Mouse (Mus musculus) ES-Bruce4 (cell line): Measurements from ENCODE around the gene Tor1b. TPM values are rescaled to one million over a fixed set of nuclear protein-coding genes. Genes with fewer than 3 reads are reported as not detected.

Source experiments
- H3K27ac ChIP-seq: 2 replicates; pipeline ENCODE4 v1.5.1; 2012; ENCODE audit warnings: low read length, inconsistent platforms; ENCODE audit not compliant: insufficient read depth
- H3K27me3 ChIP-seq: 2 replicates; pipeline ENCODE4 v1.6.1; 2012; ENCODE audit warnings: mild to moderate bottlenecking, low read length, inconsistent platforms; ENCODE audit not compliant: control insufficient read depth, poor library complexity, insufficient read depth, severe bottlenecking
- H3K36me3 ChIP-seq: 2 replicates; pipeline ENCODE4 v1.6.1; 2012; ENCODE audit warnings: inconsistent platforms, mild to moderate bottlenecking, low read length, moderate library complexity; ENCODE audit not compliant: control insufficient read depth, poor library complexity, insufficient read depth, severe bottlenecking
- H3K4me1 ChIP-seq: one replicate; pipeline ENCODE4 v1.8.1; 2011; ENCODE audit warnings: low read length; ENCODE audit not compliant: control insufficient read depth, insufficient read depth
- H3K4me3 ChIP-seq: 2 replicates; pipeline ENCODE4 v1.5.1; 2011; ENCODE audit warnings: low read depth, mild to moderate bottlenecking, low read length
- H3K9ac ChIP-seq: 2 replicates; pipeline ENCODE4 v1.6.1; 2012; ENCODE audit warnings: low read depth, mild to moderate bottlenecking, inconsistent platforms; ENCODE audit not compliant: poor library complexity, severe bottlenecking
- H3K9me3 ChIP-seq: replicated peaks from 2 replicates; pipeline ENCODE4 v1.6.1; 2012; ENCODE audit warnings: mild to moderate bottlenecking, low read length, inconsistent platforms; ENCODE audit not compliant: control insufficient read depth, poor library complexity, insufficient read depth, severe bottlenecking
- CTCF ChIP-seq: IDR thresholded peaks from one replicate; pipeline ENCODE4 v1.8.1; 2011; ENCODE audit warnings: low read depth, low read length
- EP300 ChIP-seq: IDR thresholded peaks from 2 replicates; pipeline ENCODE4 v1.6.1; 2011; ENCODE audit warnings: low read depth, low read length; ENCODE audit not compliant: insufficient read depth
- POLR2A ChIP-seq: IDR thresholded peaks from one replicate; pipeline ENCODE4 v1.8.1; 2011; ENCODE audit warnings: low read length; ENCODE audit not compliant: insufficient read depth
- polyA plus RNA-seq: library from polyadenylated mRNA; stranded (reverse); fragments of >200 nt; gene quantifications from 2 replicates; pipeline ENCODE4 v1.2.4, GENCODE M21; 2011; ENCODE audit warnings: low read depth; ENCODE audit not compliant: missing spikeins, insufficient read depth, insufficient read length

Gene Tor1b
- polyA plus RNA-seq, 1 experiment: 22.3 TPM

DNA sequence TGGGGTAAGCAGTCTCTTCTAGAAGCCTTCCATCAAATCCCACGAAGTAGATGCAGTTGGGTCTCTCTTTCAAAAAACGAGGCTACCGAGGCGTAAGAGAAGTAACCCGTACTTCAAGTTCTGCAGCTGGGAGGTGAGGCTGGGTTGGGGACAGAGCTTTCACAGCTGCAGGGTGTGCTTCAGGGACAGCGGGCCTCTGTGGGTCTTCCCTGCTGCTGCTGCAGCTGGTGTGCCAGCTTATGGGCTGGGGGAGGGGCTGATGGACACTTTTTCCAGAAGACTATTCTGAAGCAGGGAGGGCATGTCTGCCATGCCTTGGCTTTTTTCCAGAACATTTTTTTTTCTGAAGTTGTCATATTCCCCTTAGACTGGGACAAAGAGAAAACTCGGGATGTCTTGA is 30.3 kb downstream of the Tor1b start:
- Histone ChIP-seq H3K27me3 (no peaks in the 10 kb centered on the region), H3K9ac (peak overlapping the region; percentile 20; the same call in 1 of the 2 replicates), H3K4me1 (no peaks in the 10 kb centered on the region), H3K4me3 (no peak overlapping the region), H3K9me3 (no peaks in the 10 kb centered on the region), H3K36me3 (no peaks in the 10 kb centered on the region), H3K27ac (no peak overlapping the region)
- TF ChIP-seq EP300: no peak
- no peak for TF ChIP-seq CTCF
- TF ChIP-seq POLR2A: no peak

- H3K36me3 ChIP-seq: no peaks in the 10 kb centered on the region
- no peak overlapping the region for H3K4me3 ChIP-seq
- no peaks in the 10 kb centered on the region for H3K27me3 ChIP-seq
- no peak overlapping the region for H3K9ac ChIP-seq
- TF ChIP-seq EP300 (no peak), POLR2A (peak; percentile 20)
- no peaks in the 10 kb centered on the region for H3K9me3 ChIP-seq
- H3K4me1 ChIP-seq: no peaks in the 10 kb centered on the region
- peak overlapping the region; percentile 27; the same call in 1 of the 2 replicates for H3K27ac ChIP-seq
Observed at GRCm38 (mm10) chr2:30985111-30986020, 32.6 kb downstream of the Tor1b start.

DNA sequence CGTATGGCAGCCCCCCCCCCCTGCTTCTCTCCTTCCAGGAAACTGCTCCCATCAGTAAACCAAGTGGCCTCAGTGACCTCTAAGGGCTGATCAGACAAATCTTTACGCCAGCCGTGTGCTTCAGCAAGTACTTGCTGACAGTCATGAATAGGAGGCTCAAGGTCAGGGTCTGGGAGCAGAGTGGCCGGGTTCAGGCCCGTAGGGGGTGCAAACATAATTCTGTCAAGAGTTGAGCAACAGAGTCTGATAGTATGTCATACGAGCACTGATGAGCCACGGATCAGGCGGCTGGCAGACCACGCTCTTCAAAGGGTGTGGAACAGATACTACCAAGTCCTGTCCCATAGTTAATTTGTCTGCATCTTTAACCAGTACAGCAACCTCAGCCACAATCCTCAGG is 37.5 kb downstream of the Tor1b start:
- H3K27me3 ChIP-seq: no peaks in the 10 kb centered on the region
- H3K36me3 ChIP-seq: no peaks in the 10 kb centered on the region
- no peaks in the 10 kb centered on the region for H3K4me1 ChIP-seq
- no peak overlapping the region for H3K4me3 ChIP-seq
- no peak overlapping the region for H3K27ac ChIP-seq
- H3K9ac ChIP-seq: no peak overlapping the region
- TF ChIP-seq EP300 (no peak), POLR2A (no peak), CTCF (no peak)
- H3K9me3 ChIP-seq: no peaks in the 10 kb centered on the region

DNA sequence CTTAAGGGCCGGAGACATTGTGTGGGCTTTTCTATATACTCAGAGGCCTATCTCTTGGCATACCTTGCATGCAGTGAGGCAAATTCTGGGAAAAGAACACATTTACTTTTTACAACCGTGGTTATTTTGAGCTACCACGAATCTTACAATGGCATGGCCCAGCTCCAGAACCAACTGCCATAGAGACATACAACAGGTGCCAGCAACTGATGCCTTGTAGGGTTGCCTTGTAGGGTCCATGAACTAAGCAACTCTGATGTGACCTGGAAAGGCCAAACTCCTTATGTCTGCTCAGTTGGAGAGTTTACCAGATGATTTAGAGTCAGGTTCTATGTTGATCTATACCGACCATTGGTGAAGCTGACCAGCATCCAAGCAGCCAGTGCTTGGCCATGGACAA is 42.1 kb downstream of the Tor1b start:
- TF ChIP-seq CTCF: no peak

GRCm38 (mm10) chr2:30995432-30995996 is 42.8 kb downstream of the Tor1b start:
- Histone ChIP-seq H3K4me3 (no peak overlapping the region), H3K27me3 (no peaks in the 10 kb centered on the region), H3K9me3 (no peaks in the 10 kb centered on the region), H3K4me1 (no peaks in the 10 kb centered on the region), H3K9ac (no peak overlapping the region), H3K36me3 (no peaks in the 10 kb centered on the region), H3K27ac (no peak overlapping the region)
- no peak for TF ChIP-seq EP300
- no peak for TF ChIP-seq POLR2A
- no peak for TF ChIP-seq CTCF

More for the DNA sequence above, 42.1 kb downstream of the Tor1b start:
- Histone ChIP-seq H3K27me3 (no peaks in the 10 kb centered on the region), H3K9ac (no peak overlapping the region), H3K36me3 (no peaks in the 10 kb centered on the region), H3K4me1 (no peaks in the 10 kb centered on the region), H3K9me3 (no peaks in the 10 kb centered on the region), H3K4me3 (no peak overlapping the region), H3K27ac (no peak overlapping the region)

- no peak overlapping the region for H3K9ac ChIP-seq
- H3K9me3 ChIP-seq: no peaks in the 10 kb centered on the region
- H3K4me1 ChIP-seq: no peaks in the 10 kb centered on the region
- H3K27me3 ChIP-seq: no peaks in the 10 kb centered on the region
- H3K27ac ChIP-seq: no peak overlapping the region
- no peaks in the 10 kb centered on the region for H3K36me3 ChIP-seq
- no peak overlapping the region for H3K4me3 ChIP-seq
- TF ChIP-seq POLR2A (no peak), EP300 (no peak), CTCF (no peak)
Observed at GRCm38 (mm10) chr2:30998443-30999260, 45.9 kb downstream of the Tor1b start.
